Comparison of ENCODE assay signal across 30 mouse cellular contexts in genomic region chr8:106321434-106321833, GRCm38 (mm10). TPM values are rescaled to one million over a fixed set of nuclear protein-coding genes. Genes with fewer than 3 reads are reported as not detected.
DNase-seq lines count a peak whose midpoint lies in the region; ATAC-seq lines count a peak whose summit lies in the region.
"Had no signal": no experiment of that assay in that cellular context is flagged by ENCODE, and none has a peak within 500 bp of the region (broad histone marks: within the 10 kb centered on the region; RNA-seq: fewer than 3 reads in every experiment).

No protein-coding gene starts in this region.

- no peak overlapping the region for H3K4me3 ChIP-seq in embryonic facial prominence, embryonic 14.5 days (ENCODE audit: low read depth, low read length)
- H3K4me3 ChIP-seq in forebrain, embryonic 10.5 days, result no peak overlapping the region
- H3K4me3 ChIP-seq: embryonic facial prominence, embryonic 15.5 days; forebrain, embryonic 13.5 days; heart, embryonic 12.5 days; hindbrain, embryonic 13.5 days; liver, embryonic 12.5 days; midbrain, embryonic 12.5 days; neural tube, embryonic 13.5 days; stomach, embryonic 15.5 days had no signal

- peak; percentile 37 for DNase-seq in layer of hippocampus, adult 11-12 months (ENCODE audit: low spot score)
- no peak for DNase-seq in layer of hippocampus, adult 8-10 months (ENCODE audit: low spot score in 2 of 2)
- DNase-seq in NIH3T3 (ENCODE audit: low read depth), result peak; percentile 22
- DNase-seq in embryonic facial prominence, embryonic 14.5 days (ENCODE audit: low spot score), result no peak
- DNase-seq in right cerebral cortex, adult 2 months (ENCODE audit: low spot score in 2 of 2), result peak; percentile 59 to 68
- no peak for DNase-seq in spleen, adult 18-20 months
- no peak for DNase-seq in forebrain, embryonic 10.5 days (ENCODE audit: extremely low spot score, low spot score)
- DNase-seq: adrenal gland, adult 2 months; adrenal gland, postnatal 36 days; cerebellum, adult 9-11 months; embryo, embryonic 11 days; gastrocnemius, postnatal 25 days; heart, adult 18-20 months; heart, postnatal 4 days; kidney, adult 8-10 months; kidney, postnatal 4 days; liver, postnatal 0 days; lung, postnatal 36 days had no signal

- 0 out of 2 replicates have a peak overlapping the region, but pooled peaks have one; percentile 3 for H3K27ac ChIP-seq in embryonic facial prominence, embryonic 14.5 days (replicated peaks; ENCODE audit: low read depth, low read length)
- no peak overlapping the region for H3K27ac ChIP-seq in forebrain, embryonic 10.5 days
- H3K27ac ChIP-seq: embryonic facial prominence, embryonic 15.5 days; forebrain, embryonic 13.5 days; hindbrain, embryonic 13.5 days; kidney, postnatal 0 days; liver, embryonic 12.5 days; midbrain, embryonic 12.5 days; stomach, embryonic 15.5 days had no signal

- ATAC-seq in embryonic facial prominence, embryonic 14.5 days (ENCODE audit: low read depth), result no peak
- ATAC-seq: activated CD4-positive, CD25-positive, alpha-beta regulatory T cell, adult 4 months; CD4-positive, CD25-positive, alpha-beta regulatory T cell, adult 4 months; forebrain, embryonic 13.5 days; intestine, embryonic 16.5 days; liver, embryonic 12.5 days; liver, postnatal 0 days had no signal

- H3K4me1 ChIP-seq in embryonic facial prominence, embryonic 14.5 days (ENCODE audit: control insufficient read depth, insufficient read depth, low read length), result no peaks in the 10 kb centered on the region
- H3K4me1 ChIP-seq in forebrain, embryonic 10.5 days, result peaks cover 19% of the 10 kb centered on the region
- H3K4me1 ChIP-seq: embryonic facial prominence, embryonic 15.5 days; heart, embryonic 12.5 days; liver, embryonic 12.5 days; stomach, embryonic 15.5 days had no signal

- no peaks in the 10 kb centered on the region for H3K27me3 ChIP-seq in embryonic facial prominence, embryonic 14.5 days (replicated peaks; ENCODE audit: control insufficient read depth, insufficient read depth, low read length)
- H3K27me3 ChIP-seq in forebrain, embryonic 10.5 days (ENCODE audit: poor library complexity, severe bottlenecking), result no peaks in the 10 kb centered on the region
- H3K27me3 ChIP-seq: embryonic facial prominence, embryonic 15.5 days; forebrain, embryonic 13.5 days; heart, embryonic 12.5 days; hindbrain, embryonic 13.5 days; midbrain, embryonic 12.5 days; neural tube, embryonic 13.5 days; stomach, embryonic 15.5 days had no signal

- no peak overlapping the region for H3K4me2 ChIP-seq in embryonic facial prominence, embryonic 14.5 days (ENCODE audit: low read depth, low read length)
- H3K4me2 ChIP-seq: embryonic facial prominence, embryonic 15.5 days; forebrain, embryonic 13.5 days; heart, embryonic 12.5 days; hindbrain, embryonic 13.5 days; liver, embryonic 12.5 days; midbrain, embryonic 12.5 days; neural tube, embryonic 13.5 days; stomach, embryonic 15.5 days had no signal

- no peak overlapping the region for H3K9ac ChIP-seq in embryonic facial prominence, embryonic 14.5 days (ENCODE audit: low read depth, low read length)
- H3K9ac ChIP-seq: embryonic facial prominence, embryonic 15.5 days; forebrain, embryonic 13.5 days; heart, embryonic 12.5 days; hindbrain, embryonic 13.5 days; liver, embryonic 12.5 days; liver, postnatal 0 days; midbrain, embryonic 12.5 days; neural tube, embryonic 13.5 days; stomach, embryonic 15.5 days had no signal

- H3K9me3 ChIP-seq in embryonic facial prominence, embryonic 14.5 days (ENCODE audit: control insufficient read depth, low read length), result no peaks in the 10 kb centered on the region
- no peaks in the 10 kb centered on the region for H3K9me3 ChIP-seq in forebrain, embryonic 10.5 days
- H3K9me3 ChIP-seq: embryonic facial prominence, embryonic 15.5 days; forebrain, embryonic 13.5 days; heart, embryonic 12.5 days; hindbrain, embryonic 13.5 days; liver, embryonic 12.5 days; midbrain, embryonic 12.5 days; neural tube, embryonic 13.5 days; stomach, embryonic 15.5 days had no signal

- WGBS in embryonic facial prominence, embryonic 14.5 days, result 74% methylated on average over 7 of the region's 7 CpGs
- 87% methylated on average over 7 of the region's 7 CpGs for WGBS in forebrain, embryonic 10.5 days

- no peaks in the 10 kb centered on the region for H3K36me3 ChIP-seq in embryonic facial prominence, embryonic 14.5 days (ENCODE audit: control insufficient read depth, insufficient read depth, low read length)
- no peaks in the 10 kb centered on the region for H3K36me3 ChIP-seq in forebrain, embryonic 10.5 days (replicated peaks)
- H3K36me3 ChIP-seq: embryonic facial prominence, embryonic 15.5 days; heart, embryonic 12.5 days; hindbrain, embryonic 13.5 days; liver, embryonic 12.5 days; midbrain, embryonic 12.5 days; neural tube, embryonic 13.5 days; stomach, embryonic 15.5 days had no signal

RNA-seq across cellular contexts. Expression of gene Smpd3, which starts 16.4 kb away (rescaled TPM):
- 10 to 100 TPM; 66.5 to 69.8 (median 69.7) TPM for total RNA-seq in layer of hippocampus, adult 8-10 months (2022)
- 30.6 and 36.3 TPM in 2 replicates for polyA plus RNA-seq in embryonic facial prominence, embryonic 14.5 days (2014; fragmentation: Nextera tagmentation; extraction: Ambion mirVana)
- 5.3 and 6.2 TPM in 2 replicates for polyA plus RNA-seq in forebrain, embryonic 10.5 days (2016; fragmentation: Nextera tagmentation; extraction: Ambion mirVana)
- polyA plus RNA-seq: activated CD4-positive, CD25-positive, alpha-beta regulatory T cell, adult 4 months had no signal

Comparison
In these comparisons a context has a peak if more than half of its experiments do, and no peak if none do; other contexts are left out.
1. DNase-seq: peak in layer of hippocampus, adult 11-12 months (single experiment), NIH3T3 (single experiment) and right cerebral cortex, adult 2 months (2 of 2); none in layer of hippocampus, adult 8-10 months (0 of 2), embryonic facial prominence, embryonic 14.5 days (single experiment), spleen, adult 18-20 months (0 of 2) and forebrain, embryonic 10.5 days (single experiment).